ENCODE assay signal across 13 mouse cellular contexts in the genomic region with DNA sequence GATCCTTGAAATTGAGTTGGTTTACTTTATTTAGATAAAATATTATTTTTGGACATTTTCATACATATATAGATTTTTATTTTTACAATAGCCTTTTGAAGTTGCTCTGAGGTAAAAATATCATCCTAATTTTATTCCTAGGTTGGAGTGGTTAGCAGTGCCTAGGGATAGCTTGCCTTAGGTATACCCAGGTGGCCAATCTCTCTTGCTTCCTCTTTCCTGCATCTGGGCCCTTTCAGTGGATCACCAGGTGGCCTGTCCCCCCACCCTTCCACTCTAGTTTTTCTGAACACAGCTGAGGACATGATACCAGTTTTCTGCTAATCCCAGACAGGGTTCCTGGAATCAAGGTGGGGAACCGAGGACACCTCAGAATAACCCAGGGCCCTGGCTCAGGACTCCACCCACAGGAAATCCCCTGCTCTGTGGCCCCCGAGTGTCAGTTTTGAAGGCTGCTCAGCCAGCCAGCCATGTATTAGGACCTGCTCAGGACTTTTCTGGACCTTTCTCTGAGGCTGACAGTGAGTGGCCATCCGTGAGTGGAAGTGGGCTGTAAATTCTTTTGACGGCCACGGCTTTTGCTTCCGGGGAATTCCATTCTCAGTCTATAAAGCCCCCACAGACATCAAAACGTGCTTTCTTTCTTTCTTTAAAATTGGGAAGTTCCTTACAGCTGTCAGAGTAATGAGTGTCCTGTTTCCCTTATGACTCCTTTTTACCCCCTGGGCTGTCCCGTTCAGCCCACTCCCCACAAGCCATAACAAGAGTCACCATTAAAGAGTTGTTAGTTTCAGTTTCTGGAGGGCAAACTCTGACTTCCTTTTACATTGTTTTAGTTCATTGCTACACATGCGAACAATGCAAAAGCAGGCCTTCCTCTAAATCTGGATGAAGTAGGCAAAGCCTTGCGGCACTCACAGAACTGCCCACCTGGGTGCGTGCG.
A peak's percentile ranks its signal among the peaks of the same experiment; 100 is the strongest.
DNase-seq lines count a peak whose midpoint lies in the region; ATAC-seq and TF ChIP-seq lines count a peak whose summit lies in the region.
"Had no signal": no experiment of that assay in that cellular context is flagged by ENCODE, and none has a peak within 500 bp of the region (broad histone marks: within the 10 kb centered on the region; RNA-seq: fewer than 3 reads in every experiment).

No protein-coding gene starts in this region.

- H3K27me3 ChIP-seq in heart, postnatal 0 days (ENCODE audit: control insufficient read depth, insufficient read depth, low read length): no peaks in the 10 kb centered on the region
- H3K27me3 ChIP-seq in heart, embryonic 11.5 days (ENCODE audit: control insufficient read depth, insufficient read depth, low read length): no peaks in the 10 kb centered on the region
- 0 out of 2 replicates have a peak, but pooled peaks cover 6% of the 10 kb centered on the region for H3K27me3 ChIP-seq in liver, postnatal 0 days (ENCODE audit: insufficient read depth, low read length)
- no peaks in the 10 kb centered on the region for H3K27me3 ChIP-seq in thymus, adult 2 months (ENCODE audit: control insufficient read depth, insufficient read depth, low read length)
- no peaks in the 10 kb centered on the region for H3K27me3 ChIP-seq in midbrain, embryonic 15.5 days (replicated peaks)
- H3K27me3 ChIP-seq: Patski had no signal

- no peak for TF ChIP-seq POLR2A in thymus, adult 2 months (IDR thresholded peaks at IDR 0.05; ENCODE audit: control insufficient read depth, extremely low read depth, insufficient read depth, low read length, poor library complexity)

- H3K4me1 ChIP-seq in heart, postnatal 0 days (ENCODE audit: control insufficient read depth, insufficient read depth): no peaks in the 10 kb centered on the region
- H3K4me1 ChIP-seq in heart, embryonic 11.5 days (ENCODE audit: control insufficient read depth, insufficient read depth, low read length): no peaks in the 10 kb centered on the region
- H3K4me1 ChIP-seq in liver, postnatal 0 days (ENCODE audit: insufficient read depth): no peaks in the 10 kb centered on the region
- H3K4me1 ChIP-seq in thymus, adult 2 months (replicated peaks; ENCODE audit: control insufficient read depth, insufficient read depth, low read length): peaks cover 13% of the 10 kb centered on the region
- no peaks in the 10 kb centered on the region for H3K4me1 ChIP-seq in midbrain, embryonic 15.5 days

- no peak for ATAC-seq in heart, postnatal 0 days (ENCODE audit: insufficient read depth, low read depth)
- ATAC-seq in heart, embryonic 11.5 days (replicated peaks; ENCODE audit: insufficient number of reproducible peaks, low FRiP score, low TSS enrichment): no peak
- peak; percentile 33; the same call in 1 of the 2 replicates for ATAC-seq in liver, postnatal 0 days
- ATAC-seq in midbrain, embryonic 15.5 days (replicated peaks): no peak
- ATAC-seq: Patski had no signal

- H3K9me3 ChIP-seq in heart, postnatal 0 days (replicated peaks; ENCODE audit: control insufficient read depth, low read length): 0 out of 2 replicates have a peak, but pooled peaks cover 3% of the 10 kb centered on the region
- no peaks in the 10 kb centered on the region for H3K9me3 ChIP-seq in heart, embryonic 11.5 days (replicated peaks; ENCODE audit: control insufficient read depth, low read length)
- no peaks in the 10 kb centered on the region for H3K9me3 ChIP-seq in liver, postnatal 0 days (ENCODE audit: low read length)
- no peaks in the 10 kb centered on the region for H3K9me3 ChIP-seq in midbrain, embryonic 15.5 days

- no peak overlapping the region for H3K4me3 ChIP-seq in heart, postnatal 0 days (ENCODE audit: low read depth, low read length)
- no peak overlapping the region for H3K4me3 ChIP-seq in heart, embryonic 11.5 days (ENCODE audit: low read depth, low read length)
- no peak overlapping the region for H3K4me3 ChIP-seq in liver, postnatal 0 days (ENCODE audit: low read depth, low read length)
- H3K4me3 ChIP-seq in thymus, adult 2 months (ENCODE audit: control insufficient read depth, insufficient read depth, low read length): peak overlapping the region; percentile 41
- H3K4me3 ChIP-seq in midbrain, embryonic 15.5 days: no peak overlapping the region

- no peak for TF ChIP-seq EP300 in heart, postnatal 0 days (IDR thresholded peaks at IDR 0.05; ENCODE audit: low read depth)
- no peak for TF ChIP-seq EP300 in liver, postnatal 0 days (IDR thresholded peaks at IDR 0.05; ENCODE audit: low read depth)

- H3K27ac ChIP-seq in heart, postnatal 0 days (ENCODE audit: low read depth): no peak overlapping the region
- H3K27ac ChIP-seq in heart, embryonic 11.5 days (ENCODE audit: low read depth, low read length): no peak overlapping the region
- H3K27ac ChIP-seq in liver, postnatal 0 days (ENCODE audit: low read depth): peak overlapping the region; percentile 19; the same call in 1 of the 2 replicates
- H3K27ac ChIP-seq in thymus, adult 2 months (ENCODE audit: control insufficient read depth, insufficient read depth, low read length): peak overlapping the region; percentile 43
- H3K27ac ChIP-seq in midbrain, embryonic 15.5 days: no peak overlapping the region

- no peak for TF ChIP-seq CTCF in heart, postnatal 0 days (IDR thresholded peaks at IDR 0.05; ENCODE audit: low read depth)
- TF ChIP-seq CTCF in liver, postnatal 0 days (IDR thresholded peaks at IDR 0.05; ENCODE audit: low read depth): no peak
- TF ChIP-seq CTCF in thymus, adult 2 months (IDR thresholded peaks at IDR 0.05; ENCODE audit: borderline replicate concordance, control insufficient read depth, extremely low read depth, insufficient read depth, low read length, poor library complexity): no peak

- no peak overlapping the region for H3K9ac ChIP-seq in heart, postnatal 0 days (replicated peaks; ENCODE audit: low read depth, low read length)
- no peak overlapping the region for H3K9ac ChIP-seq in heart, embryonic 11.5 days (ENCODE audit: low read depth, low read length)
- no peak overlapping the region for H3K9ac ChIP-seq in liver, postnatal 0 days (replicated peaks)
- H3K9ac ChIP-seq in midbrain, embryonic 15.5 days: no peak overlapping the region
- H3K9ac ChIP-seq: lung, embryonic 14.5 days had no signal

- 67% methylated on average over 12 of the region's 12 CpGs for WGBS in heart, postnatal 0 days
- WGBS in heart, embryonic 11.5 days (ENCODE audit: insufficient replicate concordance): 71% methylated on average over 12 of the region's 12 CpGs
- 40% methylated on average over 12 of the region's 12 CpGs for WGBS in liver, postnatal 0 days (ENCODE audit: insufficient replicate concordance)
- WGBS in thymus, adult 2 months: 7% methylated on average over 12 of the region's 12 CpGs
- WGBS in midbrain, embryonic 15.5 days: 76% methylated on average over 12 of the region's 12 CpGs

- H3K4me2 ChIP-seq in heart, postnatal 0 days (ENCODE audit: low read depth, low read length): peak overlapping the region; percentile 4; the same call in 1 of the 2 replicates
- no peak overlapping the region for H3K4me2 ChIP-seq in heart, embryonic 11.5 days
- peak overlapping the region; percentile 38 for H3K4me2 ChIP-seq in liver, postnatal 0 days (ENCODE audit: low read depth, low read length)
- no peak overlapping the region for H3K4me2 ChIP-seq in midbrain, embryonic 15.5 days
- H3K4me2 ChIP-seq: lung, embryonic 14.5 days had no signal

- no peaks in the 10 kb centered on the region for H3K36me3 ChIP-seq in heart, postnatal 0 days (replicated peaks; ENCODE audit: control insufficient read depth, insufficient read depth, low read length)
- H3K36me3 ChIP-seq in heart, embryonic 11.5 days (ENCODE audit: control insufficient read depth, insufficient read depth, low read length): no peaks in the 10 kb centered on the region
- H3K36me3 ChIP-seq in liver, postnatal 0 days (replicated peaks; ENCODE audit: insufficient read depth, low read length): no peaks in the 10 kb centered on the region
- H3K36me3 ChIP-seq in thymus, adult 2 months (ENCODE audit: control insufficient read depth, insufficient read depth, low read length): no peaks in the 10 kb centered on the region
- H3K36me3 ChIP-seq in midbrain, embryonic 15.5 days (replicated peaks): no peaks in the 10 kb centered on the region

- no peak for DNase-seq in heart, postnatal 0 days (ENCODE audit: low spot score)
- peak; percentile 36 for DNase-seq in c-Kit-positive CD71-positive TER-119-negative erythroid progenitor cells, embryonic 14.5 days (ENCODE audit: low read depth)
- peak; percentile 17 for DNase-seq in liver, postnatal 0 days
- peak; percentile 55 for DNase-seq in thymus, adult 2 months
- no peak for DNase-seq in cerebellum, adult 18-20 months
- DNase-seq in right cerebral cortex, postnatal 10 days (ENCODE audit: low spot score in 2 of 2): no peak
- DNase-seq: embryo, embryonic 11 days; heart, postnatal 10 days; kidney, adult 11 months; lung, embryonic 14.5 days had no signal

Comparison
In these comparisons a context has a peak if more than half of its experiments do, and no peak if none do; other contexts are left out.
1. H3K4me2 ChIP-seq: peak in heart, postnatal 0 days (single experiment) and liver, postnatal 0 days (single experiment); none in heart, embryonic 11.5 days (single experiment) and midbrain, embryonic 15.5 days (single experiment).
2. DNase-seq: peak in c-Kit-positive CD71-positive TER-119-negative erythroid progenitor cells, embryonic 14.5 days (single experiment), liver, postnatal 0 days (single experiment) and thymus, adult 2 months (single experiment); none in heart, postnatal 0 days (single experiment), cerebellum, adult 18-20 months (0 of 2) and right cerebral cortex, postnatal 10 days (0 of 2).
3. H3K27ac ChIP-seq: peak in liver, postnatal 0 days (single experiment) and thymus, adult 2 months (single experiment); none in heart, postnatal 0 days (single experiment), heart, embryonic 11.5 days (single experiment) and midbrain, embryonic 15.5 days (single experiment).